Mouse (Mus musculus) CH12.LX (cell line): ENCODE results near the gene Erh.

Source experiments
- BHLHE40 ChIP-seq: IDR thresholded peaks from 2 replicates; pipeline ENCODE4 v1.6.1; 2011; ENCODE audit warnings: mild to moderate bottlenecking, low read depth, low read length, improper control_type of control experiment
- CHD2 ChIP-seq: IDR thresholded peaks from 2 replicates; pipeline ENCODE4 v1.6.1; 2011; ENCODE audit warnings: low read length, improper control_type of control experiment
- CTCF ChIP-seq, 2 experiments: IDR thresholded peaks in 1 of 2; conservative IDR thresholded peaks in 1 of 2; 2 replicates each; pipeline ENCODE4 v1.5.1; 2011 to 2012; ENCODE audit warnings: low read depth in 2 of 2, low read length in 2 of 2, improper control_type of control experiment in 1 of 2, inconsistent platforms in 1 of 2, mild to moderate bottlenecking in 1 of 2, moderate library complexity in 1 of 2
- EP300 ChIP-seq: IDR thresholded peaks from 2 replicates; pipeline ENCODE4 v1.6.1; 2011; ENCODE audit warnings: low read length, improper control_type of control experiment
- JUND ChIP-seq: conservative IDR thresholded peaks from 2 replicates; pipeline ENCODE4 v1.6.1; 2011; ENCODE audit warnings: low read depth, low read length, improper control_type of control experiment
- MXI1 ChIP-seq: IDR thresholded peaks from 2 replicates; pipeline ENCODE4 v1.6.1; 2011; ENCODE audit warnings: mild to moderate bottlenecking, low read depth, low read length, improper control_type of control experiment
- MYC ChIP-seq: IDR thresholded peaks from 2 replicates; pipeline ENCODE4 v1.6.1; 2011; ENCODE audit warnings: low read depth, mild to moderate bottlenecking, improper control_type of control experiment, low read length
- POLR2A ChIP-seq: IDR thresholded peaks from 2 replicates; pipeline ENCODE4 v1.6.1; 2011; ENCODE audit warnings: low read depth, mild to moderate bottlenecking, improper control_type of control experiment, low read length
- RCOR1 ChIP-seq: conservative IDR thresholded peaks from 2 replicates; pipeline ENCODE4 v1.6.1; 2012; ENCODE audit warnings: low read depth, mild to moderate bottlenecking, inconsistent platforms, low read length, improper control_type of control experiment
- TBP ChIP-seq: conservative IDR thresholded peaks from 2 replicates; pipeline ENCODE4 v1.6.1; 2011; ENCODE audit warnings: low read depth, low read length, improper control_type of control experiment
- TCF12 ChIP-seq: IDR thresholded peaks from 2 replicates; pipeline ENCODE4 v1.6.1; 2014; ENCODE audit warnings: low read depth, mild to moderate bottlenecking, inconsistent platforms, low read length, improper control_type of control experiment
- ZC3H11A ChIP-seq: IDR thresholded peaks from 2 replicates; pipeline ENCODE4 v1.6.1; 2012; ENCODE audit warnings: low read depth, mild to moderate bottlenecking, inconsistent platforms, low read length, improper control_type of control experiment
- ZMIZ1 ChIP-seq: IDR thresholded peaks from 2 replicates; pipeline ENCODE4 v1.6.1; 2012; ENCODE audit warnings: low read depth, mild to moderate bottlenecking, inconsistent platforms, low read length, improper control_type of control experiment
- ZNF384 ChIP-seq: IDR thresholded peaks from 2 replicates; pipeline ENCODE4 v1.6.1; 2012; ENCODE audit warnings: low read depth, low read length, improper control_type of control experiment, inconsistent platforms

DNA sequence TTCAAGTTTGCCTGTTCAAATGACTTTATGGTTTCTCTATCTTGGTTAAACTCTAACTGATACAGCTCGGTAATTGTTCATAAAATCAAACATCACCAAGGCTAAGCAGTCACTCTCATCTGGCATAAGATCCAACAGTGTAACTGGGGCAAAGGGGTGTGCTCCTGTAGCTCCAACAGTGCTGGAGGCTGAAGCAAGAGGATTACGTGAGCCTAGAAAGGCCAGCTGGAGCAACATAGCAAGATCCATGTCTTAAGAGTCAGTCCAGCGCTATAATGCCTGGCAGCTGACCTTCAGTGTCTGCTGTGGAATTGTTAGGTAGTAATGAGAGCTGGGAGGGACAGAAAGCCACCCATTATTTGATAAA is 10.5 kb upstream of the Erh start:
- TF ChIP-seq CTCF (conservative IDR thresholded peaks at IDR 0.05 in 1 of 2, IDR thresholded peaks at IDR 0.05 in 1 of 2; ENCODE audit: low read depth in 2 of 2, low read length in 2 of 2): no peak
- no peak for TF ChIP-seq ZNF384
- TF ChIP-seq RCOR1: no peak
- no peak for TF ChIP-seq JUND
- no peak for TF ChIP-seq POLR2A
- no peak for TF ChIP-seq CHD2
- TF ChIP-seq EP300: no peak
- TF ChIP-seq MXI1: no peak
- no peak for TF ChIP-seq TCF12
- no peak for TF ChIP-seq TBP
- no peak for TF ChIP-seq BHLHE40
- TF ChIP-seq ZMIZ1: no peak
- TF ChIP-seq MYC: no peak
- TF ChIP-seq ZC3H11A: no peak
